Mouse (Mus musculus) midbrain, postnatal 0 days (tissue): ENCODE results near the gene Haus8. TPM values are rescaled to one million over a fixed set of nuclear protein-coding genes. Genes with fewer than 3 reads are reported as not detected.
"Not testable (repeated sequence)": the region's sequence is repeated elsewhere in the genome, so short reads cannot be mapped to it uniquely, and the experiment has no call there.

Experiments used
- ATAC-seq: fragments of 200-750 bp; cut with Nextera tagmentation; 2 replicates; pipeline ENCODE4 v1.8.0; 2017; ENCODE audit warnings: moderate number of reproducible peaks, mild to moderate bottlenecking, moderate TSS enrichment, moderate library complexity; ENCODE audit not compliant: low FRiP score
- DNase-seq: peaks from one replicate; pipeline ENCODE4 v3.0.0-alpha.2; 2015; ENCODE audit warnings: low spot score
- H3K27ac ChIP-seq: fragments of 300-500 bp; sonication (generic); 2 replicates; pipeline ENCODE4 v1.5.1; 2014; ENCODE audit warnings: low read depth, mild to moderate bottlenecking, low read length, mixed read lengths
- H3K27me3 ChIP-seq: fragments of 300-500 bp; sonication (generic); 2 replicates; pipeline ENCODE4 v1.6.1; 2014; ENCODE audit warnings: low read length, control low read depth, mixed read lengths; ENCODE audit not compliant: insufficient read depth
- H3K36me3 ChIP-seq: fragments of 300-500 bp; sonication (generic); 2 replicates; pipeline ENCODE4 v1.6.1; 2014; ENCODE audit warnings: low read length, control low read depth, mixed read lengths; ENCODE audit not compliant: insufficient read depth
- H3K4me1 ChIP-seq: fragments of 300-500 bp; sonication (generic); 2 replicates; pipeline ENCODE4 v1.6.1; 2014; ENCODE audit warnings: mild to moderate bottlenecking, control low read depth, antibody characterized with exemption, low read length, mixed read lengths; ENCODE audit not compliant: insufficient read depth
- H3K4me2 ChIP-seq: fragments of 300-500 bp; sonication (generic); 2 replicates; pipeline ENCODE4 v1.6.1; 2014; ENCODE audit warnings: low read depth, mild to moderate bottlenecking, low read length, mixed read lengths; ENCODE audit not compliant: poor library complexity, severe bottlenecking
- H3K4me3 ChIP-seq: fragments of 300-500 bp; sonication (generic); 2 replicates; pipeline ENCODE4 v1.5.1; 2014; ENCODE audit warnings: low read depth, mild to moderate bottlenecking, low read length, moderate library complexity
- H3K9ac ChIP-seq: fragments of 300-500 bp; sonication (generic); replicated peaks from 2 replicates; pipeline ENCODE4 v1.6.1; 2014; ENCODE audit warnings: mild to moderate bottlenecking, low read length, moderate library complexity, mixed read lengths; ENCODE audit not compliant: poor library complexity, severe bottlenecking
- H3K9me3 ChIP-seq: fragments of 300-500 bp; sonication (generic); 2 replicates; pipeline ENCODE4 v1.6.1; 2016; ENCODE audit warnings: low read length, control low read depth
- CTCF ChIP-seq: IDR thresholded peaks from 2 replicates; pipeline ENCODE4 v1.5.1; 2016; ENCODE audit warnings: antibody characterized with exemption, mild to moderate bottlenecking
- WGBS: fragments of 180-500 bp; shearing (Covaris S2); extraction: QIAGEN DNeasy Blood & Tissue Kit; methylation state at CpG from one replicate; pipeline ENCODE4 v1.1.7; 2014; 5-methylcytosine and 5-hydroxymethylcytosine counted together
- polyA plus RNA-seq: library from polyadenylated mRNA; unstranded; fragments of >200 nt; fragmentation: Nextera tagmentation; extraction: Ambion mirVana; gene quantifications from 2 replicates; pipeline ENCODE4 v1.2.1, GENCODE M21; 2015
- total RNA-seq: library from RNA; depleted of rRNA; stranded (reverse); fragments of >200 nt; gene quantifications from 2 replicates; pipeline ENCODE4 v1.2.3, GENCODE M21; 2014

Haus8 gene
- total and polyA plus RNA-seq, 2 experiments from 2014 or later: 26.2 to 46.2 TPM

DNA sequence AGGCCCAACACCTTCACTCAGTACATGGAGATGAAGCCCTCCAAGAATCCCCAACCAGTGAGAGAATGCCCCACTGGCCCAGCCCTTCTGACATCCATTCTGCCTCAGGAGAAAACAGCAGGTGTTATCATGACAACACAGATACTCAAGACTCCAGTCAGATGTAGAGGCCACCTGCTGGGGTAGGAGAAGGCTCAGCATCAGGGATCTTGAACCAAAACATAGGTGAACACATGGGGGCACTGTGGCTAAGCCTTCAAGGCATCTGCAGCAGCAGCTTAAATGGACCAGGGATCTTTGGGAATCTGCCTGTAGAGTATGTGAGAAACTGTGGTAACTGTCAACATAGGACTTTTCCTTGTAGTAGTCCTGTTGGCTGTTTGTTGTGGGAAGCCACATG, 11.5 kb downstream of the Haus8 start:
- no peak overlapping the region for H3K9ac ChIP-seq
- H3K4me3 ChIP-seq: no peak overlapping the region
- H3K4me1 ChIP-seq: no peaks in the 10 kb centered on the region
- no peak overlapping the region for H3K27ac ChIP-seq
- H3K4me2 ChIP-seq: no peak overlapping the region
- TF ChIP-seq CTCF: peak; percentile 40
- no peaks in the 10 kb centered on the region for H3K27me3 ChIP-seq
- no peak for DNase-seq
- no peak for ATAC-seq
- H3K36me3 ChIP-seq: peaks cover 24% of the 10 kb centered on the region
- no peaks in the 10 kb centered on the region for H3K9me3 ChIP-seq

DNA sequence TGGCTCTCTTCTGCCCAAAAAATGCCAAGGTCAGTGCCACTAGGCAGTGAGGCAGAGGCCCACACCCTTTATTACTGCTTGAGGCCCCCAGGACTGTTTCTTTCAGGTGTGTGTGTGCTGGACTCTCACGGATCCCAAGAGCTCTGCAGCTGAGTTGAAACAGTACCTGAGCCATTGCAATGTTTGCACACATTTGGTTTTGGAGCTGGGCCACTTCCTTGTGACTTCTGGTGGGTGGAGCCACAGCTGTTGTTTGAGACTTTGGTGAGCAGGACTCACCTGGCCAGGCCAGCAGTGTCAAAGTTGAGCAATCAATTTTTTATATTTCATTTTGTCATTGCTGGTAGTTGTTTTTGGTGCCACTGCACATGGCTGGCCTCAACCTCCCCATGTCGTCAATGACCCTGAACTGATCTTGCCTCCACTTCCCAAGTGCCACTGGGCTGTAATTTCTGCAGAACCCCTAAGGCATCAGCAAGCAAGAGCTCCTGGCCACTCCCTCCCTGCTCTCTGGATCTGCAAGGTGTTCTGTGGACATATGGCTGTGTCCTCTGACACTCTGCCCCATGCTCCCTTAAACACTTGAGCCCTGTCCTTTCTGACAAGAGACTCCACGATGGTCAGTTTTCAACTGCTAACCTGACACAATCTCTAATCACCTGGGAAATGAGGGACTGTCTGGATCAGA, 16.0 kb downstream of the Haus8 start:
- H3K27ac ChIP-seq: no peak overlapping the region
- H3K4me1 ChIP-seq: no peaks in the 10 kb centered on the region
- no peak overlapping the region for H3K9ac ChIP-seq
- H3K9me3 ChIP-seq: no peaks in the 10 kb centered on the region
- peaks cover 48% of the 10 kb centered on the region for H3K36me3 ChIP-seq
- no peaks in the 10 kb centered on the region for H3K27me3 ChIP-seq
- no peak overlapping the region for H3K4me2 ChIP-seq
- ATAC-seq: no peak
- H3K4me3 ChIP-seq: no peak overlapping the region
- 94% methylated on average over 3 of the region's 3 CpGs for WGBS
- DNase-seq: no peak
- no peak for TF ChIP-seq CTCF

GRCm38 (mm10) chr8:71248203-71248602, 24.5 kb downstream of the Haus8 start:
- no peak overlapping the region for H3K27ac ChIP-seq
- no peaks in the 10 kb centered on the region for H3K27me3 ChIP-seq
- ATAC-seq (no peak), DNase-seq (no peak)
- H3K4me3 ChIP-seq: no peak overlapping the region
- peaks cover 16% of the 10 kb centered on the region for H3K36me3 ChIP-seq
- H3K4me2 ChIP-seq: no peak overlapping the region
- TF ChIP-seq CTCF: no peak
- WGBS: 95% methylated on average over 1 of the region's 1 CpGs
- H3K4me1 ChIP-seq: no peaks in the 10 kb centered on the region
- no peaks in the 10 kb centered on the region for H3K9me3 ChIP-seq
- no peak overlapping the region for H3K9ac ChIP-seq

DNA sequence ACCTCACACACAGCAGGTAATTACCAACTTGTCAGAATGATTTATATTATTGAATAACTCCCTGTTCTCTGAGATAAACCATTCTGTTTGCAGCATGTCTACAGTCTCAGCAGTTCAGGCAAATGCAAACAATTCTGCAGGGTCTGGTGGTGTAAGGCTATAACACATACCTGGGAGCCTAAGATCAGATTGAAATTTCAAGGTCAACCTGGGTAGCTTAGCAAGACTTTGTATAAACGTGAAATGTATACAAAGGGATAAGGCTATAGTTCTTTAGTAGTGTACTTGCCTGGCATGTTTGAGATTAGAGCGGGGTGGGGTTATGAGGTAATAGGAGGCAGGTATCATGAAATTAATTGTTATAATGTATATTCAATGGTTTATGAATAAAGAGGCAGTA, 30.0 kb downstream of the Haus8 start:
- H3K9ac ChIP-seq: no peak overlapping the region
- H3K36me3 ChIP-seq: no peaks in the 10 kb centered on the region
- H3K4me2 ChIP-seq: no peak overlapping the region
- no peak overlapping the region for H3K27ac ChIP-seq
- 85% methylated on average over 2 of the region's 2 CpGs for WGBS
- H3K4me1 ChIP-seq: no peaks in the 10 kb centered on the region
- no peak overlapping the region for H3K4me3 ChIP-seq
- no peak for DNase-seq
- TF ChIP-seq CTCF: no peak
- no peaks in the 10 kb centered on the region for H3K9me3 ChIP-seq
- ATAC-seq: no peak
- no peaks in the 10 kb centered on the region for H3K27me3 ChIP-seq

DNA sequence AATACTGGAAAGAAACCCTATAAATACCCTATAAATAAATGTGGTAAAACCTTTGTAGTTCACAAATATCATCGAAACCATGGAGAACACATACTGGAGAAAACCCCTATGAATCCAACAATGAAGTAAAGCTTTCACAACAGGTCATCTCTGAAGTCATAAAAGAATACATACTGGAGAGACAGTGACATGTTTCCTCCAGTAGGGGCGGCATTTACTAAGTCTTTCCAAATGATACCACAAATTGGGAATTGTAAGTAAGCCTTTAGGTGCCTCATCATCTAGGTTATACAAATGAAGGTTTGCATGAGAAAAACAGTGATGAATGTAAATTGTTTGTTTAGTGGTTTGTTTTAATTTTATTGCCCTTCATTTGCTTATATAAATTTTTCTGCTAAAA, 48.2 kb downstream of the Haus8 start:
- ATAC-seq (no peak), DNase-seq (no peak)
- no peak overlapping the region for H3K9ac ChIP-seq
- no peak overlapping the region for H3K27ac ChIP-seq
- H3K36me3 ChIP-seq: no peaks in the 10 kb centered on the region
- peak; percentile 47 for TF ChIP-seq CTCF
- no peaks in the 10 kb centered on the region for H3K27me3 ChIP-seq
- H3K9me3 ChIP-seq: no peaks in the 10 kb centered on the region
- H3K4me3 ChIP-seq: no peak overlapping the region
- no peaks in the 10 kb centered on the region for H3K4me1 ChIP-seq
- WGBS: 52% methylated on average over 2 of the region's 2 CpGs
- H3K4me2 ChIP-seq: no peak overlapping the region

- not testable (repeated sequence) for H3K27ac ChIP-seq, H3K27me3 ChIP-seq, H3K9me3 ChIP-seq, DNase-seq, H3K4me3 ChIP-seq, H3K4me2 ChIP-seq, H3K4me1 ChIP-seq, H3K36me3 ChIP-seq, H3K9ac ChIP-seq
- 70% methylated on average over 3 of the region's 5 CpGs for WGBS
- peak; percentile 23; the same call in 1 of the 2 replicates for ATAC-seq
Measured at GRCm38 (mm10) chr8:71214266-71214665, 58.5 kb downstream of the Haus8 start.

GRCm38 (mm10) chr8:71205541-71205967, 67.2 kb downstream of the Haus8 start:
- not testable (repeated sequence) for H3K4me2 ChIP-seq, H3K27me3 ChIP-seq, H3K4me3 ChIP-seq, DNase-seq, H3K27ac ChIP-seq, H3K9ac ChIP-seq, H3K36me3 ChIP-seq, H3K4me1 ChIP-seq, H3K9me3 ChIP-seq
- 5% methylated on average over 4 of the region's 11 CpGs for WGBS
- peak; percentile 71 for ATAC-seq
